In genomic region chr4:119294415-119295133, GRCm38 (mm10) we compare ENCODE assay signal across 8 mouse cellular contexts. TPM values are rescaled to one million over a fixed set of nuclear protein-coding genes. Genes with fewer than 3 reads are reported as not detected.
DNase-seq lines count a peak whose midpoint lies in the region; ATAC-seq and TF ChIP-seq lines count a peak whose summit lies in the region.

Ybx1 (minus strand) TSS chr4:119294604.

- intact Hi-C loops in heart, postnatal 36 days (cut with DNase I), result loop anchor here (1.0 to 5.0 kb wide), 3 partner anchors 26 to 128 kb away; partner anchors contain the start of genes Ppcs, Ppih and Zmynd12

- no peaks in the 10 kb centered on the region for H3K27me3 ChIP-seq in G1E (ENCODE audit: insufficient read depth, low read length)
- H3K27me3 ChIP-seq in forebrain, embryonic 16.5 days (replicated peaks; ENCODE audit: control insufficient read depth, insufficient read depth, low read length), result no peaks in the 10 kb centered on the region
- H3K27me3 ChIP-seq in lung, embryonic 14.5 days (ENCODE audit: insufficient read depth, low read length), result no peaks in the 10 kb centered on the region
- H3K27me3 ChIP-seq in thymus, adult 2 months (ENCODE audit: control insufficient read depth, insufficient read depth, low read length), result no peaks in the 10 kb centered on the region

- peak within 1 kb of the TSS; percentile 82 for H3K4me2 ChIP-seq in forebrain, embryonic 16.5 days (ENCODE audit: low read length)
- H3K4me2 ChIP-seq in lung, embryonic 14.5 days, result peak within 1 kb of the TSS; percentile 86

- peak; percentile 97 for ATAC-seq in G1E (ENCODE audit: extremely low read depth, insufficient number of reproducible peaks, low FRiP score, poor library complexity, severe bottlenecking)
- ATAC-seq in forebrain, embryonic 16.5 days, result peak; percentile 99
- ATAC-seq in lung, embryonic 14.5 days (ENCODE audit: insufficient read depth), result peak; percentile 100

- peak within 1 kb of the TSS; percentile 91 for H3K27ac ChIP-seq in forebrain, embryonic 16.5 days (ENCODE audit: low read length)
- peak within 1 kb of the TSS; percentile 98 for H3K27ac ChIP-seq in layer of hippocampus, adult 2 months
- H3K27ac ChIP-seq in lung, embryonic 14.5 days (ENCODE audit: low read depth), result peak within 1 kb of the TSS; percentile 94
- H3K27ac ChIP-seq in olfactory bulb, adult 2 months (ENCODE audit: insufficient read depth, low read depth, low read length), result peak within 1 kb of the TSS; percentile 96
- H3K27ac ChIP-seq in thymus, adult 2 months (ENCODE audit: control insufficient read depth, insufficient read depth, low read length), result no peak within 1 kb of the TSS

- peak; percentile 95 for DNase-seq in G1E (ENCODE audit: low spot score)
- peak; percentile 99 to 100 for DNase-seq in cerebellum, adult 18-20 months
- peak; percentile 100 for DNase-seq in heart, postnatal 36 days
- peak; percentile 100 for DNase-seq in layer of hippocampus, adult 2 months (ENCODE audit: low spot score in 2 of 2)
- peak; percentile 99 for DNase-seq in lung, embryonic 14.5 days
- peak; percentile 99 for DNase-seq in thymus, adult 2 months

- TF ChIP-seq POLR2A in olfactory bulb, adult 2 months (IDR thresholded peaks at IDR 0.05; ENCODE audit: insufficient read depth, low read depth, low read length), result peak; percentile 63
- TF ChIP-seq POLR2A in thymus, adult 2 months (IDR thresholded peaks at IDR 0.05; ENCODE audit: control insufficient read depth, extremely low read depth, insufficient read depth, low read length, poor library complexity), result peak; percentile 37; the same call in 1 of the 2 replicates

- peak within 1 kb of the TSS; percentile 85 for H3K4me3 ChIP-seq in G1E (ENCODE audit: low read depth, low read length)
- peak within 1 kb of the TSS; percentile 93 for H3K4me3 ChIP-seq in forebrain, embryonic 16.5 days (replicated peaks; ENCODE audit: low read length)
- H3K4me3 ChIP-seq in layer of hippocampus, adult 2 months, result peak within 1 kb of the TSS; percentile 72
- H3K4me3 ChIP-seq in lung, embryonic 14.5 days (ENCODE audit: low read depth, low read length), result peak within 1 kb of the TSS; percentile 94
- H3K4me3 ChIP-seq in olfactory bulb, adult 2 months (ENCODE audit: insufficient read depth, low read depth, low read length), result peak within 1 kb of the TSS; percentile 86
- peak within 1 kb of the TSS; percentile 91 for H3K4me3 ChIP-seq in thymus, adult 2 months (ENCODE audit: control insufficient read depth, insufficient read depth, low read length)

- WGBS in forebrain, embryonic 16.5 days, result under 1% methylated on average over 60 of the region's 61 CpGs
- WGBS in lung, embryonic 14.5 days, result under 1% methylated on average over 61 of the region's 61 CpGs
- WGBS in olfactory bulb, adult 2 months, result under 1% methylated on average over 61 of the region's 61 CpGs
- WGBS in thymus, adult 2 months, result under 1% methylated on average over 61 of the region's 61 CpGs

- peaks cover 26% of the 10 kb centered on the region for H3K4me1 ChIP-seq in G1E (ENCODE audit: insufficient read depth, low read depth, low read length)
- peaks cover 23% of the 10 kb centered on the region for H3K4me1 ChIP-seq in forebrain, embryonic 16.5 days (replicated peaks; ENCODE audit: control insufficient read depth, insufficient read depth, low read length)
- no peaks in the 10 kb centered on the region; the same call in 1 of the 2 replicates for H3K4me1 ChIP-seq in lung, embryonic 14.5 days (ENCODE audit: insufficient read depth)
- H3K4me1 ChIP-seq in olfactory bulb, adult 2 months (ENCODE audit: control insufficient read depth, insufficient read depth, low read length), result peaks cover 7% of the 10 kb centered on the region; the same call in 1 of the 2 replicates
- H3K4me1 ChIP-seq in thymus, adult 2 months (replicated peaks; ENCODE audit: control insufficient read depth, insufficient read depth, low read length), result peaks cover 5% of the 10 kb centered on the region

- peaks cover 44% of the 10 kb centered on the region for H3K36me3 ChIP-seq in G1E (replicated peaks)
- no peaks in the 10 kb centered on the region for H3K36me3 ChIP-seq in forebrain, embryonic 16.5 days (ENCODE audit: control insufficient read depth, insufficient read depth)
- H3K36me3 ChIP-seq in lung, embryonic 14.5 days (ENCODE audit: insufficient read depth), result peaks cover 18% of the 10 kb centered on the region
- H3K36me3 ChIP-seq in thymus, adult 2 months (ENCODE audit: control insufficient read depth, insufficient read depth, low read length), result no peaks in the 10 kb centered on the region

- no peak for TF ChIP-seq CTCF in G1E (IDR thresholded peaks at IDR 0.05; ENCODE audit: low read depth, low read length)
- no peak for TF ChIP-seq CTCF in layer of hippocampus, adult 2 months (conservative IDR thresholded peaks at IDR 0.05)
- no peak for TF ChIP-seq CTCF in lung, embryonic 14.5 days (IDR thresholded peaks at IDR 0.05; ENCODE audit: low read depth)
- no peak for TF ChIP-seq CTCF in olfactory bulb, adult 2 months (IDR thresholded peaks at IDR 0.05; ENCODE audit: insufficient read depth, low read depth, low read length)
- TF ChIP-seq CTCF in thymus, adult 2 months (IDR thresholded peaks at IDR 0.05; ENCODE audit: borderline replicate concordance, control insufficient read depth, extremely low read depth, insufficient read depth, low read length, poor library complexity), result no peak

- H3K9me3 ChIP-seq in G1E (replicated peaks), result no peaks in the 10 kb centered on the region
- H3K9me3 ChIP-seq in forebrain, embryonic 16.5 days (ENCODE audit: control insufficient read depth, low read length), result no peaks in the 10 kb centered on the region
- H3K9me3 ChIP-seq in lung, embryonic 14.5 days (ENCODE audit: low read depth, low read length), result no peaks in the 10 kb centered on the region

- H3K9ac ChIP-seq in forebrain, embryonic 16.5 days (replicated peaks; ENCODE audit: low read depth, low read length), result peak within 1 kb of the TSS; percentile 80
- peak within 1 kb of the TSS; percentile 92 for H3K9ac ChIP-seq in lung, embryonic 14.5 days

RNA-seq across cellular contexts. Expression of gene Ybx1, which starts in this region (rescaled TPM):
- 2,303 and 2,320 TPM in 2 replicates for total RNA-seq in G1E (2014; fragmentation: Nextera tagmentation)
- 1,199 and 1,332 TPM in 2 replicates for total RNA-seq in G1E (2017)
- 2,579 and 3,487 TPM in 2 replicates for polyA plus RNA-seq in G1E (2012)
- polyA plus RNA-seq in forebrain, embryonic 16.5 days (2015; fragmentation: Nextera tagmentation; extraction: Ambion mirVana), result 731 and 789 TPM in 2 replicates
- total RNA-seq in heart, postnatal 36 days (2021), result 100 to 1,000 TPM; 786 to 814 TPM
- total RNA-seq in layer of hippocampus, adult 2 months (2021), result 100 to 1,000 TPM; 266 to 269 TPM
- 880 and 902 TPM in 2 replicates for polyA plus RNA-seq in lung, embryonic 14.5 days (2014; fragmentation: Nextera tagmentation; extraction: Ambion mirVana)
- 690 TPM in 1 of 2 replicates, not detected in the other for polyA plus RNA-seq in olfactory bulb, adult 2 months (2012; ENCODE audit: insufficient read depth, insufficient read length, low replicate concordance, missing spikeins)
- polyA plus RNA-seq in thymus, adult 2 months (2012; rRNA removed), result 156 and 199 TPM in 2 replicates
